Mouse (Mus musculus): ENCODE results near the gene Aldh1a7.
"Not testable (repeated sequence)": the region's sequence is repeated elsewhere in the genome, so short reads cannot be mapped to it uniquely, and the experiment has no call there.

The Aldh1a7 gene

DNA sequence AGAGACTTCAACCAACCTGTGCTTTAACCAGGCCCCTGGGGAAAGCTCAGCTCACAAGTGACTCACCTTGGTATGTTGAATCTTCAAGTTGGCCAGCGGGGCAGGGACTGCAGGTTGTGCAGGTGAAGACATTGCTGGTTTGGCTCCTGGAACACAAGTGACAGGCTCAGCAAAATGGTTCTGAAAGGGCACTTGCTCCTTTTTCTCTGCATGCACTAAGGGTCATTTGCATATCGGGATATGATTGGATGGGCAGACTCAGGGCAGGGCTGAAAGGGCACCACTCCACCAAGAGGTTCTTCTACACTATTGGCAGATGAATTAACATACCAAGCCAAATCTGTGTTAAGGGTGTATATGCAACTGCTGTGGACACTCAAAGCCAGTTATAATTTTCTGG, at the start of gene Aldh1a7:
Gene Aldh1a7, minus strand, starts transcription at position 182 of the 400 bp plus-strand sequence.
- DNase-seq, result peak; percentile 24

DNA sequence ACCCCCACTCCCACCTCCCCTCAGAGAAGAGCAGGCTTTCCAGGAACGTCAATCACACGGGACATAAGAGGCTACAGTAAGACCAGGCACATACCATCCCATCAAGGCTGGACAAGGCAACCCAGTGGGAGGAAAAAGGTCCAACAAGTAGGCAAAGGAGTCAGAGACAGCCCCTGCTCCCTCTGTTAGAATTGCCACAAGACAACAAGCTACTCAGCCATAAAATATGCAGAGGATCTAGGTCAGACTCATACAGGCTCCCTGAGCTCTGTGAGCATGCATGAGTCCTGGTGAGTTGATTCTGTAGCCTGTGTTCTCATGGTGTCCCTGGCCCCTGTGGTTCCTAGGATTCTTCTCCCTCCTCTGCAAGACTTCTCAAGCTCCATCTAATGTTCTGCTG, 48.3 kb upstream of the Aldh1a7 start:
- no peak for DNase-seq

DNA sequence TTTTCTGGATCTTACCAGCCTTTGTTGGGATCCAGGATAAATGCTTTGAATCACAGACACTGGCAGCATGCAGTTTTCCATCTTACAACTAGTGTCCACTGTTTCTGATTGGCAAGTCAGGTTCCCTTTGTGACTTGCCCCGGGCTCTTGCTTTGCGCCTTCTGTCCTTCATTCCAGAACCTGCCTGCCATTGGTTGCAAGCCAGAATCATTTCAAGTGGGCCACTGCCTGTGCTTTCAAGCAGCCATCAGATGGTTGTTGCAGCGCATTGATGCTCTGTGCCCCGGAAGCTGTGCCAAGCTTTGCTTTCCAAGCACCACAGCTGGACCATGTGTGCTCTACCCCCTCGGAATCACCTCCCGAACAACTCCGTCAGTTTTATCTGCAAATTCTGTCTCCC, 46.6 kb upstream of the Aldh1a7 start:
- no peak for DNase-seq

DNA sequence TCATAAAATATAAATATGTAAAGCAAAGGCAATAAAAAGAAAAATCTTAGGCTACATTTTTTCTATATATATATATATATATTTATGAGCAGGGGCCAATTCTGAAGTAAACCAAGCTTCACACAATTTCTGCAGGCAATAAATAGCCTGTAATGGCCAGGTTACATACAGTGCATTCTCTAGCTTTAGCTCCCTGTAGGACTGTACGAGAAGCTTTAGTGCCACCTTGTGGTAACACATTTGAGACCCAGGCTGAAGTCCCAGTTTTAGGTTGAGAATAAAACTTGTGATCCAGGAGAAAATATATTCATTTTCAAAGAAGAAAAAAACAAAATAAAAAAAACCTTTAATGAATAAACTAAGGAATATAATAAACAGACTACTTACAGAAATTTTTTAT, 36.9 kb upstream of the Aldh1a7 start:
- DNase-seq, result peak; percentile 42

DNA sequence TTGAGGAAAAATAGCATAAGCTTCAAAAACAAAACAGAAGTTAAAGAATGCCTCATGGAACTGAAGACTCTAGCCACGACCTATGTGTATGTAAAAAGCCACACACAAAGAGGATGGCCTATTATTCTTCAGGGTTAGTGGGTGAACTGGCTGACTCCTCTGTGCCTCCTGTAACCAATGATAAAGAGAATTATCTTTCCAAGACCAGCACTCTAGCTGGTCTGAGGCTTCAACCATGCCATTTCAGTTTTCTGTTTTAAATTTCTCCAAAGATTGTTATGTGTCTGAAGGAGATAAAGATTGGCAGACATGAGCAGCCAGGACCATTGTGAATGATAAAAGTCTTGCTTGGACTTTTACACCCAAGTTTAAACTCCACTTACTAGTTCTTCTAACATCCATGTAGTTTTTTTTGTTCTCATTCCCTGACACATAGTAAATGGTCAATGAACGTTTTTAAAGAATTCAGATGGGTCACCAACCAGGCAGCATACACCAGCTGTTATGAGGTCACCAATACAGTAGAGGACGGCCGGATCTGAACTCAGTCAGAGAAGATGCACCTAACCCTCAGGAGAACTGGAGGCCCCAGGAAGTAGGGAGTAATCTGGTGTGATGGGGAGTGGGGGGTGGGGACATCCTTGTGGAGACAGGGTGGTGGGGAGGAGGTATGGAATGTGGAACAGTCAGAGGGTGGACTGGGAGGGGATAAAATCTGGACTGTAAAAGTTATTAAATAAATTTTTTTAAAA, 34.5 kb upstream of the Aldh1a7 start:
- no peak for DNase-seq

DNA sequence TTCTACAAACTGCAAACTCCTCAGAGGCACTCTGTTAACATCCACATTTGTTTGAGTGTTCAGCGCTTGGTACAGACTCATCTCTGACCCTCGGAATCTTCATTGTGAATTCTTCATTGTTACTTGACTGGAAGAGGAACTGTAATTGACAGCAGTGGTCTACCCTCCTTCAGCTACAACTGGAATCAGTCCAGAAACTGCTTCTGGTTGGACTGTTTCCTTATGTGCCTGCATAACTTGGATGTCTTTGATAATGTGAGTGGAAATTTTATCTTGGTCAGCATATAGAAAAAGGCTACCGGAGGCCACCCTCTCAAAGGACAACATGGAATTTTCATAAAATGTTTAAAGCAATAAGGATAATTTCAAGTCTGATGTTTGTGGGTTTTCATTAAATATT, 33.8 kb upstream of the Aldh1a7 start:
- DNase-seq, result no peak

DNA sequence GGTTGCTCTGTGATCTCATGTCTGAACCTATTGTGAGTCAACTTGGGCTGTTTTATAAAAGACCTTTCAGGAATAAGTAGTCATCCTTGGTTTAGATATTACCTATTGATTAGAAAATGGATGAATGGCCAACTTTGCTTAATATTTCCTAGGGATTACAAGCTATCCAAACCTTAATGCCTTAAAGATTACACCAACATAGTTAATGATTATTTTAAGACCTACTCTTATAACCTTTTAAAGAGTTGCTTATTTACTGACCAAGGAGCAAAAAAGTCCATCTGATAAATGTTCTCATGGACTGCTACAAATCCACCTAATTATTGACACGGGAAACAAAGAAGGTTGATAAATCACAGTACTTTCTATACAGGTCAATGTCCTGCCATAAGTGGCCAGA, 17.3 kb upstream of the Aldh1a7 start:
- no peak for DNase-seq

DNA sequence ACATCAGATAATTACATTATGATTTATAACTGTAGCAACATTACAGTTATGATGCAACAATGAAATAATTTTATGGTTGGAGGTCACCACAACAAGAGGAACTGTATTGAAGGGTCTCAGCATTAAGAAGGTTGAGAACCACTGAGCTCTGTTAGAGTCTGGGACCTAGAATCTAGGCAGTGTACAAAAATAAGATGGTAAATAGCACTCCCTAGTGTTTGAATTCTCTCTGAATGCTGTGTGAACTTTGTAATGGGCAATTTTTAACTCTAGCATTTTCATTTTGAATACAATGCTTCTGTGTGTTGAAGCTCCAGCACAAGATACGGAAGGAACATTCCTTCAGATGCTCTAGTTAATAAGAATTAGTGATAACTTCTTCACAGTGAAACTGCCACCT, 916 bp upstream of the Aldh1a7 start:
- DNase-seq, result no peak

DNA sequence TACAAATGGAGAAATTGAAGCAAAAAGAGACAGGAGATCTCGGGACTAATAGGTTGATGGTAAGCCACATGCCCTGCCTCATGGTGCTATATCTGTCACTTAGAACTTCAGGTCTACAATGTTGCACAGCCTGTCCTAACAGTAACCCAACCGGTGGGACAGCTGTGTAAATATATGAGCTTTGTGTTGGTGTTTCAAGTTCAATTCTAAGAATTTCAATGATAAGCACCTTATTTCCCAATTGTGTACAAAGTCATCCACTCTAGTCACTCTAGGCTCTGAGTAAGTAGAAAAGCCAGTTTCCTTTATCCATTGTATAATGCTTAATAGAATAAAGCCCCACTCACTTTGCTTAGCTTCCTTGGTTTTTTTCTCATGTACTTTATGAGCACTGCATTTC, 4.4 kb downstream of the Aldh1a7 start:
- DNase-seq, result no peak

DNA sequence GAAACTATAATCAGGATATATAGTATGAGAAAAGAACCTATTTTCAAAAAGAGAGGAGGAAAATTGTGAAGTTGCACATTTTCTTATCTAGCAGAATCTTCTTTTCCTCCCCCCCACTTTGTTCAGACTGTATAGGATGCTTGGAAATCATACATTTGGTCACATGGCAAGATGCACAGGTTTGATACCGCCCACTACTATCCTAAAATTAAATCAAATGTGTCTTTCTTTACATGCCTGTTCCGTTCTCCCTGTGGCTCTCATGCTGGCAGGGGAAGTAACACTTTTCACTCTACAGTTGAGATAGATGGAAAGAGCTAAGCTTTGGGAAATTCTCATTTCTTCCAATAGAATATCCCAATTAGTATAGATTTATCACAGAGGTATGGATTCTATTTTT, 7.1 kb downstream of the Aldh1a7 start:
- DNase-seq, result no peak

DNA sequence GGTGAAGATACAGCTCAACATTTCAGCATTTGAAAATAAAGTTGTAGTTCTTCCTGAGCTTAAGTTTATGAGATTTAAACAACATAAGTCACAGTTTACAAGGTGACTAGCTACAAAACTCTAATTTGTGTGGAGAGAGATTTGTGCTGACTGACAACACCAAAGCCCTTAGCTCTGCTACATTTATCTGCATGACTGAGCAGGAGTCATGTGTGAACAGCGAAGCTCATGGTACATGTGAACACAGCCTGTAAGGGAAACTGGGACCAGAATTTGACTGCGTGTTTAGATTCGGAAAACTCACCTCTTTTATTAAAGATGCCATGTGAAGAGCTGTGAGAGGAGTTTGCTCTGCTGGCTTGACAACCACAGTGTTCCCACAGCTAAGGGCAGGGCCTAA, 11.7 kb downstream of the Aldh1a7 start:
- DNase-seq, result peak; percentile 21

DNA sequence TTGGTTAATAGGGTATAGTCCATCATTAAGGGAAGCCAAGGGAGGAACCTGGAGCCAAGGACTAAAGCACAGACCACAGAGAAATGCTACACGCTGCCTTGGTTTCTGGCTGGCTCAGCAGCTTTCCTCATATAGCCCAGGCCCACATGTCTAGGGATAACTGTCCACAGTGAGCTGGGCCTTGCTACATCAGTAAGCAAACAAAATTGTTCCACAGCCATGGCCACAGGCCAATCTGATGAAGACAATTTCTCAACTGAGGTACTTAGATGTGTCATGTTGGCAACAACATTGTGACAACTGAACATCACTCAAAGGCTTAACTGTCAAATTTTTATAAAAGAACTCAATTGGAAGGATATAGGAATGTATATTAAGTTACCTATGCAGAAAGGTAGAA, 12.3 kb downstream of the Aldh1a7 start:
- DNase-seq, result no peak

DNA sequence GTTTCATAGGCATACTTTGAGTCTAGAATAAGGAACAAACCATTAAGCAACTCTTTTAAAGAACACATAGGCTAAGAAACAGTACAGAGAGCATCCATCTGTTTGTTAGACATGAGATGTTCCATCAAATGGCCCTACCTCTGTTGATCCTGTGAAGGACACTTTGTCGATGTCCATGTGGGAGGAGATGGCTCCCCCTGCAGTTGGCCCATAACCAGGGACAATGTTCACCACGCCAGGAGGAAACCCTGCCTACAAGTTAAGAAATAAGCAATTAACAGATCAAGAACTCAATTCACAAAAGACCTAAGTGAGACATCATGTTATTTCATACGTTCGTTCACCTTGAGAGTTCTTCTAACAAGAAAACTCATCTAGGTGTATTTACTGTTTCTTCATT, 12.8 kb downstream of the Aldh1a7 start:
- DNase-seq, result no peak

DNA sequence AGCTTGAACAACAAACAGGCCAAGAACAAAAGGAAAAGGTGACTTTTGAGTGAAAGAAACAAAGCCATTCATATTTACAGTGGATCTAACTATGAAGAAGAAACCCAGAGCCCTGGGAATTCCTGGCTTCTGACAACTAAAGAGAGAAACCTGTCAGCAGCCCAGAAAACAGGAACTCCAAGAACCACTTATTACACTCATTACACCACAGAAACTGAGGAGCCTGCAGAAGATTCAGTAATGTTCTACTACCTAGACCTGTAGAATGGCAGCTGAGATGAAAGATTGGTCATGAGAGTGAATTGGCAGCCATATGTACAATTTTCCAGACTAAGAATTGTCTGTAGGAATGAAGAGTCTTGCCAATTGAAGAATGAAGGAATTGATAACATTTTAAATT, 20.2 kb downstream of the Aldh1a7 start:
- no peak for DNase-seq

DNA sequence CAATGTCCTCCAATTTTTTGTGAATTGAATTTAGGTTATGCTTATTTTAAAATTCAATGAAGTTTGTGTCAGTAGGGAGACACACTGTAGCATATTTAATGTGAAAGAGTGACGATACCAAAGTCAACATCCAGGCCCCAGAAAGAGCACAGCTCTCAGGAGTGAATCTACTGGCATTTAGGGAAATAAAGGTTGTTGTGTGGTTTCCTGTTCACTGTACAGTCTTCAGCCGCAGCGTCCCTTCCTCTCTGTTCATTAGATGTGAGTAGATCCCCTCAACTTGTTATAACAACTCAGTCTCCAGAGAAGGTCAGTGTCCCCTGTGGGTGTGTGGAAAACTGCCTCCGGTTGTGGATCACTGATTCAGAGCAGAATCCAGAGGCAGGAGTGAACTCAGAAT, 20.6 kb downstream of the Aldh1a7 start:
- no peak for DNase-seq

DNA sequence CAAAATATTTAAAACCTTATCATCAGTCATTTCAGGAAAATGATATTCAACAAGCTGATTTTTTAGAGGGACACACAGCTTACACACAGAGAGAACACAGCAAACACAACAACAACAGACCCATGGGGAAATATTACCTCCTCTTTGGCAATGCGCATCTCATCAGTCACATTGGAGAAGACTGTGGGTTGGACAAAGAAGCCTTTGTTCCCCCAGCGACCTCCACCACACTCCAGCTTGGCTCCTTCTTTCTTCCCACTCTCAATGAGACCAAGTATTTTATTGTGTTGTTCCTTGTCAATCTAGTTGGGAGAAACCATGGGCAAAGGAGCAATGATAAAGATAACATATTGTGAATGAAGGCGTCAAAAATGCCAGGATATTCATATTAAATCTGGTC, 25.3 kb downstream of the Aldh1a7 start:
- DNase-seq, result no peak

DNA sequence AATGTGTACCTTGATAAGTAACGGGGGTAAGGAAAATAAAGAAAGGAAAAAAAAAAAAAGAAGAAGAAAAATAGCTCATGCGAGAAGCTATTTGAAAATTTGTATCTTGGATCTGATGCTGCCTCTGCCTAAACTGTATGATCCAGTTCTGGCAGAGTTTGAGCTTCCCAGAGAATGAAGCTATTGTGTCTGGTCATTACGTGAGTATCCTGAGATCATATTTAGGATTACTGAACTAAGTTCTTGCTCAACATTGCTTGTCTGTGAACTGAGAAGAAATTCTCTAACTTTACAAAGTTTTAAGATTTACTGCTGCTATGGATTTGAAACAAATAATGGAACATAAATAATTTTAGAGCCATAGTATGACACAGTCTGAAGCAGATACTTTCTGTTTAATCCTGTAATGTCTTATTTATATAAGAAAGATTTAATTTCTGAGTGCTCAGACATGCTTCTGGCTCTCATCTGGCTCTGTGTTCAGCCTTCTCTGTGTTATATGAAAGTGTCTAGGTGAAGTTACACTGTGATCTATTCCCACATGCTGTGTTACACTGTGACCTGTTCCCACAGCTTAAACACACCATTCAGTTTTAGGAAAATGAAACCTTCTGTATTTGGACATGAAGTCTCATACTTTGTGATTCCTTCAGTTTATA, 49.5 kb downstream of the Aldh1a7 start:
- no peak for DNase-seq

DNA sequence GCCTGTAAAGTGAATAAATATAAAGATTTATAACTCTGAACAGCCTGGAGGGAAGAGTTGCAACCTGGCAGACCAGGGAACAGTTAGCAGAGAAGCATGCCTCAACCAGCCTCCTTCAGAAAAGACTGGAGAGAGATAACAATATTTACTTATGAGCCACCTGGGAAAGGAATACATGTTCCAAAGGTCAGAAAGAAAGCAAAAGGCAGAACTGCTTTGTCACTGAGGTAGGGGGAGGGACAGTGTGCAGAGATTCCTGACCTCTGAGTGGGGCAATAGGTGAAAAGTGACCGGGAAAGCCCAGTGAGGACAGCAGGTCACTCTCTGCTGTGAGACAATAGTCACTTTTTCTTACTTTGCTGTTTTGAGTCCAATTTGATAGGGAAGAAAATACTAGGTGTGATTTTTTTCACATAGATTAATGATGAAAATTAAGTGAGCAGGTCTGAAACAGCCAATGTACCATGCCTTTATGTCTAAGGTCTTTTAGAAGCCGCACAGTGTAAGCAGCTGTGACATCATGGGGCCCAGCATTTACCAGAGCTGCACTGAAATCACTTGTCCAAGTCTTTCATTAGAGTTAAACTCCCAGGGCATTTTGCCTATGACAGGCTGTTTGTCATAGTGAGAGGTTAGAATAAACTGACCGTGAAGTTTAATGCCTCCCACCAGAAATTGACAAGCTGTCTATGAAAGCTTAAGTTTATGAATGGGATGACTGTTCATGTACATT, 73.1 kb downstream of the Aldh1a7 start:
- DNase-seq, result peak; percentile 17

DNA sequence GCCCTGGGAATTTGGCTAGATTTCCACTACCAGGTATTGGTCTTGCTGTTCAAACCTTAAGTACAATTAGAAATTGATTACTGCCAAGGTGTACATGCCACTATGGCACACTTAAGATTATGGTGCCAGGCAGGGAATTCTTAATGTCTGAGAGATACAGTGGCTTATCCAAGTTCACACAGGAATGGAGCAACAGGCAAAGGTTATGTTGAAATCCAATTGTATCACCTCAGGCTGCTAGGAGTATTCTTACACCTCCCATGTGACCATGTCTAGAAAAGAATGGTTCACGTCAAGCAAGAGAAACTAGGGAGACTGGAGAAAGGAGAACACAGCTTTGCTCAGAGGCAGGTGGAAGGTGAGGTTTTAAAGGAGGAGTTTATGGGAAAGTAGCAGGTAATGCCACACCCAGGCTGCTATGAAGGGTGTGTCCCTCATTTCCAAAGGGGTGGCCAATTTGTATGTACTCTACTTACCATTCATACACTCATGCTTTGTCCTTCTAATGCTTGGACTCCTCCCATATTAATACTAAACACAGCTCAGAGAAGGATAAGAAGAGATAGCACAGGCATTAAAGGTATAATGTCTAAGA, 74.2 kb downstream of the Aldh1a7 start:
- DNase-seq, result no peak

DNA sequence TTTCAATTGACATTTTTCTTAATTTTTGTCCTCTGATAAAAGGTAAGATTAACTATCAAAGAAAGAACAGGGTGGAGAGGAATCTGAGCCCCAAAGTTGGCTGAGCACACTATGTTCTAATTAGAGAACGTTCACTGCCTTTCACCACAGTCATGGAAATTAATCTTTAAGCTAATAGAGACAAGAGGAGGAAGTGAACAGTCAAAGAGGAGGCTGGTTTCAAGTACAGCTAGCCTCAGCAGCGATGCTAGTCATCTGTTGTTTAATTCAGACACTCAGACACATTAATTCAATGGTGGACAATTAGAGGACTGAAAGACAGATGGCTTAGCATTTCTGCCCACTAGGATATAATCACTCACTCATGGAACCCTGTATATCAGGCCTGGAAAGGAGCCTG, 77.4 kb downstream of the Aldh1a7 start:
- peak; percentile 2 for DNase-seq

DNA sequence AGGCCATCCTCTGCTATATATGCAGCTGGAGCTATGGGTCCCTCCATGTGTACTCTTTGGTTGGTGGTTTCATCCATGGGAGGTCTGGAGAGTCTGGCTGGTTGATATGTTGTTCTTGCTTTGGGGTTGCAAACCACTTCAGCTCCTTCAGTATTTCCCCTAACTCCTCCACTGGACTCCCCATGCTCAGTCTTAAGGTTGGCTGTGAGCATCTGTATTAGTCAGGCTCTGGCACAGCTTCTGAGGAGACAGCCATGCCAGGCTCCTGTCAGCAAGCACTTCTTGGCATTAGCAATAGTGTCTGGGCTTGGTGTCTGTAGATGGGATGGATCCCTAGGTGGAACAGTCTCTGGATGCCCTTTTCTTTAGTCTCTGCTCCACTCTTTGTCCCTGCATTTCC, 79.9 kb downstream of the Aldh1a7 start:
- DNase-seq, result not testable (repeated sequence)

DNA sequence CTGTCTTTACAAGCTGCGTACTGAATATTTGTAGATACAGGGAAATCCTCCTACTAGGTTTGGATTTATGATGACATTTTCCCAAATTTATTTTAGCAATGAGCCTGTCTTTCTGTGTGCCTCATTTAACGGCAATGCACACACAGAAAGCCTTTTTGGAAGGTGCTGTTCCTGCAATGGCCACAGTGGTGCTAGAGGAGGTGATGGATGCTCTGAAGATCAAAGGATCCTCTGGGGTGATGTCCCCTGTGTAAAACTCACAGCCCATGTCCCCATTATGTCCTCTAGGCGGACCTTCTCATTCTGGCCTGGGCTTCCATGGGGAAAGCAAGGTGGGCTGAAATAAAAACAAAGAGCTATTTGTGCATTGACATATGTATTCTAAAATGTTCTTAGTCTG, 83.0 kb downstream of the Aldh1a7 start:
- no peak for DNase-seq

Measured in kidney, postnatal 14 days (tissue).